Mouse (Mus musculus) common myeloid progenitor, adult 5-6 weeks (primary cell): ENCODE measurements around the gene Dnmt3a. TPM values are rescaled to one million over a fixed set of nuclear protein-coding genes. Genes with fewer than 3 reads are reported as not detected.
A peak's percentile ranks its signal among the peaks of the same experiment; 100 is the strongest.

ENCODE experiments used
- ATAC-seq: replicated peaks from 2 replicates; pipeline ENCODE4 v1.8.0; 2016; ENCODE audit warnings: low read depth, mild to moderate bottlenecking, moderate TSS enrichment, inconsistent platforms; ENCODE audit not compliant: poor library complexity, severe bottlenecking
- total RNA-seq: library from RNA; stranded (forward); fragments of 200-1000, 187-1606 nt; gene quantifications from 2 replicates; pipeline ENCODE4 v1.2.3, GENCODE M21; 2017

Gene Dnmt3a
- total RNA-seq, 1 experiment from 2014 or later, result 24.7 TPM

GRCm38 (mm10) chr12:3870024-3870423, 64.2 kb downstream of the Dnmt3a start:
- ATAC-seq, result no peak

- ATAC-seq, result peak; percentile 85
These were observed 65.2 kb downstream of the Dnmt3a start for GRCm38 (mm10) chr12:3870859-3871462.

DNA sequence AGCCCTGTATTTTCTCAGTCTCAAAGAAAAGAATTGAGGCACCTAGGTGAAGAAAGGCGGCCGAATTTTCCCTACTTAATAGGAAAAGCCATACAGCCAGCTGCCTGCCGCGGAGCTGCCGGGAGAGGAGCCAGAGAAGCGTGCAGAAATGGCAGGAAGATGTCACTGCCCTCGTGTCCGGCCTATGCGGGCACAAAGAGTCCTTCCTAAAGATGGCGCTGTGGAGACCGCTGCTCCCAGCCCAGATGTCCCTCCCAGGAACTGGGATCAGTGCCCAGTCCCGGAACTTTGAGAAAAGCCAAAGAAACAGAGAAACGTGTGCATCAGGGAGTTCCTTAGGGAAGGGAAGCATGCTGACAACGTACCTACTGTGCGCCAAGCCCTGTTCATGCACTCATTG, 65.8 kb downstream of the Dnmt3a start:
- ATAC-seq, result no peak; the same call in 1 of the 2 replicates

DNA sequence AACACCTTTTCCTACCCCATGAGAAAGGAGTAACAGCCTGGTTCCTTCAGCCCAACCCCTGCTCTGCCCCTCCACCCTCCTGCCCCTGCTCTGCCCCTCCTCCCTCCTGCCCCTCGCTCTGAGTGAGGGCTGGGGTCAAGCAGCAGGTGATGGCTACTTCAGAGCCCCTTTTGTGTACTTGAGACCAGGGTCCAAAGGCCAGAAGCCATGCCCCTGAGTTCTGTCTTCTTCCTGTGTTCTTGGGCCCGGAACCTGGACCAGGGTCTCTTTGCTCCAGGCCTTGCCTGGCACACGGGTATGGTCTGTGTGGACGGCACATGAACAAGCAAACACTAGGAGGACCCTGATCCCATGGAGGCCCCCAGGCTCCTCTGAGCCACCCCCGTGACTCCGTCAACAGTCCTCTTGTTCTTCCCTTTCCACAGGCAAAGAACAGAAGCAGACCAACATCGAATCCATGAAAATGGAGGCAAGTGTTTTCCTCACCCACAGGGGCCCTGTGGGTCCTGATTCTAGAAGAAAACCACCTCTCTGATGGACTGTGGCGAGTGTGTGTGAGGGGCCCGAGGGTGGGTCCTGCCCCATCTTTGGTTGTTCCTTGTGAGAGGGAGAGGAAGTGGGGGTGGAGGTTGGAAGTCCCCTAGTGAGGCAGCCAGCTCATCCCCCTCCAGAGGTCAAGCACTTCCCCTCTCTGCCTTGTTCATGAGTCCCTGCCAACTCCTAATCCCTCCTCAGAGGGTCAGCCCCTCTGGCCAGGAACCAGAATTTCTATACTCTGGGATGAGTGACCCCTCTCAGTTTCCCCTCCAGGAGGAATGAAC, 66.8 kb downstream of the Dnmt3a start:
- no peak for ATAC-seq

GRCm38 (mm10) chr12:3875474-3875873, 69.7 kb downstream of the Dnmt3a start:
- ATAC-seq, result no peak

GRCm38 (mm10) chr12:3877376-3877775, 71.6 kb downstream of the Dnmt3a start:
- no peak for ATAC-seq

DNA sequence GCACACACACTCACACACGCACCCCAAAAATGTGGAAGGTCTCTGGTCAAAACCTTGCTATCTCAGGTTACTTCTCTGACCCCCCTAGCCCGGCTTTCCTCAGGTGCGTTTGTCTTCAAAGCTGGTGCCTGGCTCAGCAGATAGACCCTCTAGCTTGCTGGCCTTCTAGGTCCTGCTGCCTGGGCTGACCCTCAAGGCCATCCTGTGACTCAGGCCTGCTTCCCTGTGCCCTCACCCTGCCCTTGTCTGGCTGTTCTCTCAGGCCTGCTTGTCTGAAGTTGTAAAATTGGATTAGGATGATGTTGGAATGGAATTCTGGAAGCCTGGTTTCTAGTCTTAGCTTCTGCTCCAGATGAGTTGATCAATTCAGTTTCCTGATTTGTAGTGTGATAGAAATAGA, 75.7 kb downstream of the Dnmt3a start:
- no peak for ATAC-seq

GRCm38 (mm10) chr12:3884892-3885493, 79.2 kb downstream of the Dnmt3a start:
- ATAC-seq, result no peak

- ATAC-seq, result no peak
These were observed 80.8 kb downstream of the Dnmt3a start for GRCm38 (mm10) chr12:3886601-3887000.

DNA sequence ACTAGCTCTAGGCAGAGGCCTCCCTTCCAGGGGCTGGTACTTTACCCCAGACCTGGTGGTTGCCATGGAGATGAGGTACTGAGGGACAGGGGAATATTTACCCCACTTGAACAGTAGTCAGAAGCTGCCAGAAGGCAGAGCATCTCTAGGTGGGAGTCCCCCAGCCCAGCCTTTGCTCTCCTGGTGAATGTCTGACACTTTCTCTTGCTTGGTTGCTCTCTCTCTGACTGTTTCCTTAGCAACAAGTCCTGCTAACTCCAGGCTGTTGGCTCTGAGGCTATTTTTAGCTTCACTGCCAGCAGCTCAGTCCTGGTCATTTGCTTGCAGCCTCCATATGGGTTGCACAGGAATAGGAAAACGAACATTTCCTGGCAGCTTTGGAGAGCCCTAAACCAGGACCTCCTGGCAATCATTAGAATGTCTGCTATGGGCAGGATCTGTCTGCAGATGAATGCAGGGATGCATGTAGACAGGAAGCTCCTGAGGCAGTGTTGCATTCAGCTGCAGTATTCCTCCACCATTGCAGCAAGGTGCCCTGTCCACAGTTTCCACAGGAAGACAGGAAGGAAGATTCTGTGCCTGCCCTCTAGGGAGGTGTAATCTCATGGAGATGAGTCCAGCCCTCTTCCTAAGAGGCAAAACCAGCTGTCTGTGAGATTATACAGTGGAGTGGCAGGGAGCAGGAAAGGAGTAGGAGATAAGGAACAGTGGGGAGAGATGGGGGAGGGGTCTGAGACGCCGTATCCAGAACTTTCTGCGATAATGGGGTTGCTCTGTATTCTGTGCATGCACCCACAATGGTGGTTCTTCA, 81.9 kb downstream of the Dnmt3a start:
- no peak for ATAC-seq

DNA sequence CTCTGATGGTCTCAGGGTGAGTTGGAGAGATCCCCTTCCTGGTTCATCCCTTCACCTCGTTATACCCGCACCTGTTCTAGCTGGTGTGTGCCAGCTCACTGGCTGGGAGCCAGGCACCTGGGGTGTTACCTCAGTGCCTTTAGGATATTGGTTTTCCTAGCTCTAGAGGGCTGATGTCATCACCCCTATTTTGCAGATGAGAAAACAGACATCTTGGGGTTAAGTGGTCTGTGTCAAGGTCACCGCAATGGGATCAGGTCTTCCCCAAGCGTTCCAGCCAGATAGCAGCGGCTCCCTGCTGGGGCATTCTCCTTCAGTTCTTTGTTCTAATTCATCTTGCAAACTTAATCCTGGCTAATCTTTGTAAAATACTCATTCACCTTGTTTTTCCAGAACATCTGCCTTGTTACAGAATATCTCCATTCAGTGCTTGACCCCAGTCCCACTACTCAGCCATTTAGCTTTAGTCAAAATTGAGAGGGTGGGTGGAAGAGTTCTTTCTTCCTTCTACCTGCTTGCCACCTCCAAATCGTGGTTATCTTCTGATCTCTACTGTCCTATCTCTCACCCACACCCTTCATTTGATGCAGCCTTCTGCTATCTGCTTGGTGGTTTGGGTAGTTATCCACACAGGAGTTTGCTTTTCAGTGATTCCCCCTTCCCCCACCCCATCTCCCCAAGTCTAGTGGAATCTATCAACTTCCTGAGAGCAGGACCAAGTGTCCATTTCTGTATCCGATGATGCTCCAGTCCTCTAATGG, 84.2 kb downstream of the Dnmt3a start:
- ATAC-seq, result no peak

DNA sequence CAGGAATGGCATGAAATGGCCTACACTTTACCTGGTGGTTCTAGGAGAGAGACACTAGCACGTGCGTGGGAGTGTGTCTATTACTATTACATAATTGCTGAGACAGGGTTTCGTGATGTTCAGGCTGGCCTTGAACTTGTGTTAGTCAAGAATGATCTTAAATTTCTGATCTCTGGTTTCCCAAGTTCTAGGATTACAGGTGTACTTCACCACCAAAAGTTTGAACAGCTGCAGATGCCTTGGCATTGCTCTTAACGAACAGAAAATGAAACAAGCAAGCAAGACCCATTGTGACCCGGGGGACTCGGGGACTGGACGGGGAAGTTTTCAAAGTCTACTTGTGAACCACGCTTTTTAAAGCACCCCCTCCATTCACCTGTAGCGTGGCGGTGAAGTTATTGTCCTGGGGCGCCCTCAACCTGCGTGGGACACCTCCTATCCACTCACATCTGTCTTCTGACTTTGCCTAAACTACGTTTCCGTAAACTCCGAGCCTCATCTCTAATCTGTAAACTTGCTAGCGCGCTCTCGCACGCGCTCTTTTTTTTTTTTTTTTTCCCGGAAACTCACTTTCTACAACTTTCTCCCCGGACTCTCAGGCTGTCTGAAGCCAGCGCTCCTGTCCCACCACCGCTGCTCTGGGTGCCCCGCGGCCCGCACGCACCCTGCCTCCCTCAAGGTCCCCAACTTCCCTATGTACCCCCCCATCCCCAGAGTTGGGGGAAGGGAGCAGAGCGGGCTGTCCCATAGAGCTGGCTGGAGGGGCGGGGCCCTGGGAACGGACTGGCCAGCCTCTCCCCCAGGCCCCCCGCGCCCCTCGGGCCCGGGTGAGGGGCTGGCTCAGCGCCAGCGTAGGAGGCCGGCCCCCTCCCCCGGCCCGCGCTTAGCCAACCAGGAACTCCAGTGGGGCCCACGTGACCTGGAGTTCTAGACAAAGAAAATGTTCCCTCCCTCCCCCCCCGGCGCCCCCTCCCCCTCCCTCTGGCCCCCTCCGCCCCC, 85.2 kb downstream of the Dnmt3a start:
- peak; percentile 57 for ATAC-seq

DNA sequence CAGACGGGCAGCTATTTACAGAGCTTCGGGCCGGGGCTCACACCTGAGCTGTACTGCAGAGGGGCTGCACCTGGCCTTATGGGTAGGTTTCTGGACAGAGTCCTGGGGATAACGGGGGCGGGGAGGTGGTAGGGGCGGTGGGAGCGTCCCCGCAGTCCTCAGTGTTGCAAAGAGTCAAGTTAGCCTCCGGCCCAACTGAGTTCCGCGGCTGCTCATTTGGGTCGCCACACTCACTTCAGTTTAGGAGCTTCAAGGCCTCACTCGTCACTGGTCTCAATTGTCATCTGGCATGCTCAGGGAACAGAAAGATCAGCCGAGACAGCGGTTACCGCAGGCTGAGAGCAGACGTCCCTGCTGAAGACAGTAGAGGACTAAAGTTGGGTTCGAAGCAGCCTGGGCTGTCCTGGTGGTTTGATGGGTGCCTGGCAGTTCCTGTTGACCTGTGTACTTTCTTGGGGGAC, 86.0 kb downstream of the Dnmt3a start:
- ATAC-seq, result peak; percentile 23

GRCm38 (mm10) chr12:3892240-3893059, 86.6 kb downstream of the Dnmt3a start:
- peak; percentile 65 for ATAC-seq

DNA sequence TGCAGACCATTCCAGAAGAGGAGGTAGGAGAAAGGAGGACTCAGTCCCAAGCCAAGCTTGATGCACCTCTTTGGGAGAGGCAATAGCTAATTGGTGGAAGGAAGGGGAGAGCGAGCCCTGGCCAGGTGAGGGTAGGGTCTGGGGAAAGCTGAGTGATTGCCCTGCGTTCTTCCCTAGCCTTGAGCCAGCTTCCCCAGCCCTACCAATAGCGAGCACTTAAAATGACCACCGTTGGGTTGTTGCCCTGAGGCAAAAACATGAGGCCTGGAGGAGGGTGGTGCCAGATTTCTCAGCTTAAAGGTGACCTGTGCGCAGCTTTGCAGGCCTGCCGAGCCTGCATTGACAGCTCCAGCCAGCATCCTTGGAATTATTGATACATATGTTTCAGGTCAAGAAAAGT, 87.5 kb downstream of the Dnmt3a start:
- ATAC-seq, result no peak

GRCm38 (mm10) chr12:3894525-3894924, 88.7 kb downstream of the Dnmt3a start:
- no peak for ATAC-seq

GRCm38 (mm10) chr12:3897057-3897545, 91.3 kb downstream of the Dnmt3a start:
- peak; percentile 57 for ATAC-seq
